Mouse (Mus musculus) cerebellum, adult 8-10 months (tissue): ENCODE results near the gene Gtf2a1.
"Not testable (repeated sequence)": the region's sequence is repeated elsewhere in the genome, so short reads cannot be mapped to it uniquely, and the experiment has no call there.

ENCODE experiments used
- DNase-seq: peaks from one replicate; pipeline ENCODE4 v3.0.0; 2022

Gtf2a1 gene

DNA sequence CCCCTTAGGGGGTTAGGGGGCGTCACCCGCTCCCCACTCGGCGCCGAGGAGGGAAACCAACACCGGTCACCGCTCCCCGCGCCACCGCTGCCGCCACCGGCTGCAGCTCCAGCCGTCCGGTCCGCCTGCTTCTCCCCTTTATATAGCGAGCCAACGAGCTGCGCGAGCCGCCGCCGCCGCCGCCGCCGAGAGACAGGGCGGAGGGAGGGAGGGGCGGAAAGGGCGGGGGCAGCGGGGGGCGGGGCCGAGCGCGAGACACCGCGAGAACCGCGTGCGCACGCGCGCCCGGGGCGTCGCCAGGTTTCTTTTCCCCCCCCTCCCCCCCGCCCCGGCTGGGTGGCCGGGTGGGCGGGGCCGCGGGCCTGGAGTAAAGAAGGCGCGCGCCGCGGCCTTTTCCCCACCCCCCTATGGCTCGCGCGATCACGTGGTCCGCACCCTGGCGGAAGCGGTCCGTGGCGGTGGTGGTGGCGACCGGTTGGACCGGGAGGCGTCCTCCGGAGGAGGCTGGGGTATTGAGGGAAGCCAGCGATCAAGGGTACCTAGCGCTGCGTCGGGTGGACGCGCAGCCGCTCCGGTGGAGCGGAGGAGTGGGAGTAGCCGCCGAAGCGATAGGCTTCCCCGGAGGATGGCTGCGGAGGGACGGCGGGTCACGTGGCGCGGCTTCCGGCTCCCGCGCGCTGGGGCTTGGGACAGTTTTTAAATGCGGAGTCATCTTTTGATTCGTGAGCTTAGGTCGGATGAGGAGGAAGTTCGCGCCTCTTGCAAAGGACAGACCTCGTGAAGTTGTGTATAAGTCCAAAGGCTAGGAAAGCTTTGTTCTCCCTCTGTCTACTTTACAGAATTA is at the start of gene Gtf2a1:
Gene Gtf2a1, minus strand, starts transcription at position 641 of the 844 bp plus-strand sequence.
- DNase-seq, result peak; percentile 96

DNA sequence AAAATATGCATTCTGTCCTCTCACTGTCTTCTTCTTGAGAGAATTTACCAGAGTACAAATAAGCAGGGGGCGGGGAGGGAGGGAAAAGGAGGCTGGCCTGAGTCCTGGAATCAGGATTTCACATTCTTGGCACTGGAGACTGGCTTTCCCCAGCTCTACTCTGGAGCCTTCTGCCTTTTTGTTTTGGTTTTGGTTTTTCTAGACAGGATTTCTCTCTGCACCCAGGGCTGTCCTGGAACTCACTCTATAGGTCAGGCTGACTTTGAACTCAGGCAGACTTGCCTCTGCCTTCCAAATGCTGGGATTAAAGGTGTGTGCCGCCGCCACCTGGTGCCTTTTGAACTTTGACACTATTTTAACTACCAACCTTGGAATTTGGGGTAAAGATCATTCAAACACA is 48.1 kb upstream of the Gtf2a1 start:
- DNase-seq, result no peak

DNA sequence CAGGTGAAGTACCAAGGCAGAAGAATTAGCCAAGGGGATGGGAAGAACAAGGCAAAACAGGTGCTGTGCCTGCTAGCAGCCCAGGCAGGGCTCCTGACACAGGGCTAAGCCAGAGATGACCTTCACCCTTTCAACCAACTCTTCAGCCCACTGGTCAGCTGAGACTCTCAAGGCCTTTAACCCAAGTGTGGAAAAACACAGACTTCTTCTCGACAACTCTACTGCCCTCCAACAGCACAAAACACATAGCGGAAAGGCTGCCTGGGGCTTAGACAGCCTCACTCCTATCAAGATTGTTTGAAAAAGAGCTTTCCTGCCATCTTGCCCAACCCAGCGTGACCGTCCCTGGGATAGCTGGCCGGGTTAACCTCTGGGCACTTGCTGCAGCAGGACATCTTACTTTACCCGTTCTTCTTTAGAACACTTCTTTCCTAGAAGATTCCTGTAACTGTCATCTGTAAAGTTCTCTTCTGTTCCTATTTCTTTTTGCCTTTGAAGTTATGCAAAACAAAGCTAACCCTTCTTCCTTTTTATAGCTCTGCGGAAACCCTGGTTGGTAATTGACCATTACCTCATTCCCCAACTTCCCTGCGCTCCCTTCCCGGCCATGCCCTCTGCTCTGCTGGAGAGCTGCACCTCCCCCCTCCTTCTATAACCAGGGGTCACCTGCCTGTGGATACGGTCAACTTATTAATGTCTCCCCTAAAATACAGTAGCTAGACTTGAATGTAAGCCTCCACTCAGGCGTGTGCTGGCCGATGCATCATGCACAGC is 47.0 kb upstream of the Gtf2a1 start:
- no peak for DNase-seq

DNA sequence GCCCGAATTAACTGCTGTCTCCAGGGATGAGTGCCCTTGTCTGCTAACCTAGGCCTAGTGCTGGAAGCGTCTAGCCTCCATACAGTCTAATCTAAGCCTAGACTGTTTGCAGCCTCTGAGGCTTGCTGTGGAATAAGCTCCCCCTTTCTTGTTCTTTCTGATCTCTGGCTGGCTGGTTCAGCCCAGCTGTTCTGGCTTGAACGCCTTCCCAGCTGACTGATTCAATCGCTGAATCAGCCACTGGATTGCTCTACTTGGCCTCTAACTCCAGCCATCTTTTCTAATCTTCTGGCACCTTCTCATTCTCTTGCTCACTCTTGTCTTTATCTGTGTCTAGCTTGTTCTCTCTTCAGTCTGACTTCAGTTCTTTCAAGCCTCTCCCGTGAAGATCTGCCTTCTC is 36.2 kb upstream of the Gtf2a1 start:
- no peak for DNase-seq

DNA sequence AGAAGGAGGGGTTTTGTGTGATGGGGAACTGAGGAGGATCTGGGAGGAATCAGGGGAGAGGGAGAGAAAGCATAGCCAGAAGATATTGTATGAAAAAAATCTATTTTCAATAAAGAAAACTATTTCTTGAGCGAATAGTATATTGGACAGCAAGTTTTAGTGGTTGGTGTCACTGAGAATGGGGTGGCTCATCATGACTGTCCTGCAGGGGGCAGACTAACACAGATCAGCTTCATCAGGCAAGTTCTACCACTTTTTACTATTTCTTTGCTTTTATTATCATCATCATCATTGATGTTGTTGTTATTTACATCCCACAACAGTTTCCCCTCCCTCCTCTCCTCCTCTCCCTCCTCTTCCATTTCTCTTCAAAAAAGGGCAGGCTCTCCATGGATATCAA is 34.7 kb upstream of the Gtf2a1 start:
- no peak for DNase-seq

DNA sequence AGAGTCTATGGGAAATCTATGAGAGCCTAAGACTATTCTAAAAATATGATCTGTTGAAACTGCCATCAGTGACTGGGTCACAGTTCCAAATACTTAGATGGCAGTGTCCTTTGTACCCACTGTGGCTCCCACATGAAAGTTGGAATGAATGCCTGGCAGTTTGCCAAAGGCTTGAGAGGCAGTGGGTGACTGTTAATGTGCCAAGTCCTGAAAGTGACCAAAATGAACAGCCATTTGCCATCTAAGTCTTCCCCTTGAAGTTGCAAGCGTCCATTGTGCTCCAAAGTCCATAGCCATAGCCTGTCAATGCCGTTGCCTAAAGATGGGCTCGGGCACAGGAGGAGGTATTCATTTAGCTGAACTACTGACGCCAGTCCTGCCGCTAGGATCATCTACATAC is 19.1 kb upstream of the Gtf2a1 start:
- no peak for DNase-seq

DNA sequence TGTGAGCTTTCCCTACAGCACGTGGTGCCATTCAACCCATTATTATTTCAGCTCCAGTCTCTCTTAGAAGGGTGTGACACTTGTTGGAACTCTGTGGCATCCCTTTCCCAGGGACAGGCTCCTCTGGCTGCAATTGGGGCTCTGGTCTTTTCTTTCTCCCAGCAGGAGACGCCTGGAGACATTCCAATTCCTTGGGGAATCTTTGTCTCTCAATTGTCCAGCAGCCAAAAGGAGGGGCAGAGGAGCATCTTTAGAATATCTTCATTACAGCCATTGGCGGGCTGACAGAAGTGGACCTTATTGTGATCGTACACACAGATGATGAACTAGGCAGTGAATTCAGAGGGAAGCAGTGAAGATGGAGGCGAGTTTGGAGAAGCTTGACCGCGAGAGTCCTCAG is 17.4 kb upstream of the Gtf2a1 start:
- no peak for DNase-seq

DNA sequence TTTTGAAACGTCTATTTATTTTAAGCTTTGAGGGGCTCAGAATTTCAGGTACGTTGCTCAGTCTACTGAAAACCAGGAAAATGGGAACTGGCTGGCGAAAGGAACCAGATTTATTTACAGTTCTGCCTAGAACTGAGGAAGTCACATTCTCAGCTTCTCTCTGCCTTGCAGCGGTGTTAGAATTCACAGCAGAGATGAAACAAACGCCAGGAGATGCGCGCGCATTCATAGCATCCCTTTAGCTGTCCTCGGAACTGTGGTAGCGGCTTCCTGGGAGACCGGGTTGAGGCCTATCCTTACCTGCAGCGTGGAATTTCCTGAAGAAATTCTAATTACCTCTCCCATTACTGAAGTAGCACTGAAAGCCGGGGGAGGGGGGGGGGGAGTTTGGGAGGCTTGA is 16.4 kb upstream of the Gtf2a1 start:
- no peak for DNase-seq

DNA sequence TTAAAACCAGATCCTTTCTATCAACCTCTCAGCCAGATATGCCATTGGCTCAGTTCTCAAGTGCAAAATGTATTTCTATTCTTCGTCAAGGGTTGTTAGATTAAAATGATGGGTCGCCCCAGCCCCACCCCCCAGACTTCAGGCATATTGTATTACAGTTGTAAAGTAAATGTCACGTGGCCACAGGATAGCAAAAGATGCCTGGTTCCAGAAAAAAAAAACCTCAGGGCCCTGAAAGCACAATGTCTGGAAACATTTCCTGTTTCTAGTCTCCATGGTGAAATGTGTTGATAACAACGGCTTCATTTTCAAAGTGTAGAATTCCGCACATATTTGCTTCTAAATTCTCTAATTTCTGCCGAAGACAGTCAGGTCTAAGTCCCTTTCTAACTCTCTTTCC is 14.3 kb upstream of the Gtf2a1 start:
- DNase-seq, result no peak

DNA sequence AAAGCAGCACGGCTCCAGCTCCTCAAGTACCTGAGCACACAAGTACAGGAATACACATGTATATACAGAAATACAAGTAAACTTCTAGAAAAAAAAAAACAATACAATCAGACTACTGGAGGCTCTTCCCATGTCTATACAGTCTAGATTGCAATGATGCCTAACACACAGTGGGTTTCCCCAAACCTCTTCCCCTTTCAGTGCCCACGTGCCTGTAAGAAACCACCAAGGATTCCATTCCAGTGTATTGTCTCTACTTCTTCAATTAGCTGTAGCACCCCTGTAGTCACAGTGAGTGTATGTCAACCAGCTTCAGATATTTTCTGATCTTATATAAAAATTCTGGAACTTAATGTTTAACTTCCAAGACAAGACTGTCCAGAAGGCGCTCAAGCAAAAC is 1.8 kb upstream of the Gtf2a1 start:
- no peak for DNase-seq

DNA sequence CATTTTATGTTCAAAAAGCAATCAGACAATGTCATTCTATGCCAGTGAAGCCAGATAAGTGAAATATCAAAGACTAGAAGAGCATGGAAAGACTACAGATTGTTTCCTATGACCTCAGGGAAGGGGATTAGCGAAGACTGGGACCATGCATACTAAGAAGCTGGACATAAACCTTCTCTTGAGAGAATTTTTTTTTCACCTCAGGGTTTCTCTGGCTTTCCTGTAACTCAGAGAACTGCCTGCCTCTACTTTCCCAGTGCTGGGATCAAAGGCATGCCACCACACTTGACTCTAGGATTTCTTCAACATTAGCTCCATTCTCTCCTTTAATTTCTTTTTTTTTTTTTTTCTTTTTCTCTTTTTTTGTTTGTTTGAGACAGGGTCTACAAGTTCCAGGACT is 904 bp upstream of the Gtf2a1 start:
- no peak for DNase-seq

DNA sequence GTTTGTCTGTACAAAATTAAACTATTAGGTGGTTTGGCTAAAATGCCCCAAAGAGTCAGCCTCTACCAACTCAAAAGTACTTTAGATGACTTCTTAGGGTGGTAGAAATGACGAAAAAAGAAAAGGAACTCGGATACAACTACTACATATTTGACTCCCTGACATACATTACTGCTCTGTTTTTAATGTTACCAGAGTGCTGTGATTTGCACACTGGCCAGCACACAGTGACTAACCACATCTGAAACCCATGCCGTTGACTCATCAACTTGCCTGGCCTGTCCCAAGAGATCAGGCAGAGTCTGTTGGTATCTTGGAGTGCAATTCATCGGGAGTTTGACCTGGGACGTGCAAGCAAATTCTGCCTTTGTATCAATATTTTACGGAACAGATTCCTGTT is 429 bp upstream of the Gtf2a1 start:
- no peak for DNase-seq

DNA sequence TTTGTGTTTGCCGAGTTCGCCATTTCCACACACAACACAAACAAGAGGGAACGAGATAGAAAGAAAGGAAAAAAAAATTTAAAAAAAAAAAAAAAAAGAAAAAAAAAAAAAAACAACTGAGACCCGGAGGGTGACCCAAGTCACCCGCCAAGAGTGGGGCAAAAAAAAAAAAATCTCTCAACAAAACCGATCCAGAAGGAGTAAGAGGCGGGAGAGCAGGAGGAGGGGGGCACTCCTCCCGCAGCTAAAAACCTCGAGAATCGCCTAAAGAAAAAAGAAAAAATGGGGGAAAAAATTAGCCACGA is 793 bp downstream of the Gtf2a1 start:
- no peak for DNase-seq

DNA sequence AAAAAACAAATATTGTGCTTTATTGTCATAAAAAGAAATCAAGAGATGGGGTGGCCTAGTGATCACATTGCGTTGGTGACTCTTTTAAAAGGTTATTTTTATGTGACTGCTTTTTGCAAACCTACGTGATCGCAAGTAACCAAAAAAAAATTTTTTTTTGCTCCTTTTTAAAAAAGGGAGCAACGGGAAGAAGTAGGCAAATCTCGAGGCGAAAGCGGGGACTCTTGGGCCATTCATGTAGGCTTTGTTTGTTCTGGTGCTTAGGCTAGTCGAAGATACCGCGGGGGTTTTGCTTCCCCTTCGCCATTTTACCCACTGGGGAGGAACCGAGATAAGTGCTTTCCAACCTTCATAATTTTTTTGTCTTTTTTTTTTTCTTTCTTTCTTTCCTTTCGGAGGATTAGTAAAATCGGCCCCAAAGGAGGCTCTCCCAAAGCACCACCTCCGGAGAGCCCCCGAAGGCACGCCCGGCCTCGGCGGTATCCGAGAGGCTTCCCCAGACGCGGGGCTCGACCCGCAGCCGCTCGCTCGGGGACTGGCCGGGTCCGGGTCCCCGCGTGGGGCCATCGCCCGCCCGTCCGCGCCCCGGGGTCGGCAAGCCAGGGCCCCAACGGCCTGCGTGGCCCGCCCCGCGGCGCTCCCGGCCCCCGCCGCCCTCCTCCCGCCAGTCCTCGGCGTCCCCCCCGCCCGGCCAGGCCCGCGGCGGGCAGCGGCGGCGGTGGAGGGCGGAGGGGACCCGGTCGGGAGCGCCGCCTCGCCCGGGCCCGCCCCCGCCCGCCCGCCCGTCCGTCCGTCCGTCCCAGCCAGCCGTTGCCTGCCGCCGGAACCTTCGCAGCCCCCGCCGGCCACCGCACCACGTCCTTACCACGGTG is 1.4 kb downstream of the Gtf2a1 start:
- peak; percentile 71 for DNase-seq

DNA sequence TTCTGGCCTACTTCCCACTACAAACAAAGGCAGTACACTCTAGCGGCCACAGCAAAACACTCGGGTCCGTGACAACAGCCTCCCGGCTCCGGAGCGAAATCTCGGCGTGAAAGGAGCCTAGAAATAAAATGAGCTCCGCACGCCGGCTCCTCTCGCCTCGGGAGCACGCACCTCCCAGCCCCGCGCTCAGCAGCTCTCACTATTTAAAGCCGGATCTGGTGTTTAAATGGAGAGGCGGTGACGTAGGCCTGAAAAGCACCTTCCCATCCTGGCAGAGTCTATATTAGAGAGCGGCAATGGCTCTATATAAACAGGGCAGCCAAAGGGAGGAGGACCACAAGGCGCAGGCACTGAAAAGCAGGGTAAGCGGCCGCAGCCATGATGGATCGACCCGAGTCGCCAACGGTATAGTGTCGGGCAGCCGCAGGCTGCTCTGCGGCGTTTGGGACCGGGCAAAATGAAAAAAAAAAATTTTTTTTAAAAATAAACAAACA is 2.1 kb downstream of the Gtf2a1 start:
- peak; percentile 94 for DNase-seq

DNA sequence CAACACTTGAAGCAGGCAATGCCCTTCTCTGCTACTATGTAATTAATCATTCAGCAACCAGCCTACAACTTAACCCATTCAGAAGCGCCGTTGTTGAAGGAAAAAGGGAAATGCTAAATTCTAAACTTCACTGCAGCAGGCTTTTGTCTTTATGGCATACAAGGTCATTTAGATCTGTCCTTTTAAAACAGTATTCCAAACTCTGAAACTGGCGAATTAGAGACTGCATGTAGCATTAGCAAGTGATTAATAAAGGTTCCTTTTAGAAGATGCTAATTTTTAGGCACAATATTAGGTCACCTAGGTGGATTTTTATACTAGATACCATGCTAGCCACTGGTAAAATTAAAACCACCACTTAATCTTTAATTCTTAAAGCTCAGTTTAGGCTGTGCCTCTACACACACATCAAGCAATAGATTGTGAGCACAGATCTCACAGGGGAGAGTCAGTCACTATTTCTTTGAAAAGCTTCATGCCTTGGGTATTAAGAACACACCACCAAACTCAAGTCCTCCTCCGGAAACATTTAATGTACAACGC is 2.7 kb downstream of the Gtf2a1 start:
- DNase-seq, result peak; percentile 24

DNA sequence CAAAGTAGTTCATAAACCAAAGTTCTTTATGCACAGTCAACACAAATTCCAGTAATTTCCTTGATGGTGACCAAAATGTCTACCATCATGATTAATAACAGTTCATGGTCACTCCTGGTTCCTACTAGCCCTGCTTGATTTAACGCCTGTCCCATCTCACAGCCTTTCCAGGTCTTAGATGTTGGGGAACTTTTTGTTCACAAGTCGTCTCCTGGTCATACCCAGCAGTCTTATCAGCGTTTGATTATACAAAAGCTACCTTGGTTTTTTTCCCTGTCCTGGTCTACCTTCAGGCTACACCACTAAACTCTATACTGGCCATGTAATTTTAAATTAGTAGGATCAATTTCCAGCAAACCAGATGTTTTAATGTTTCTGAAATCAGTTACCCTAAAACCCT is 3.2 kb downstream of the Gtf2a1 start:
- DNase-seq, result peak; percentile 9

DNA sequence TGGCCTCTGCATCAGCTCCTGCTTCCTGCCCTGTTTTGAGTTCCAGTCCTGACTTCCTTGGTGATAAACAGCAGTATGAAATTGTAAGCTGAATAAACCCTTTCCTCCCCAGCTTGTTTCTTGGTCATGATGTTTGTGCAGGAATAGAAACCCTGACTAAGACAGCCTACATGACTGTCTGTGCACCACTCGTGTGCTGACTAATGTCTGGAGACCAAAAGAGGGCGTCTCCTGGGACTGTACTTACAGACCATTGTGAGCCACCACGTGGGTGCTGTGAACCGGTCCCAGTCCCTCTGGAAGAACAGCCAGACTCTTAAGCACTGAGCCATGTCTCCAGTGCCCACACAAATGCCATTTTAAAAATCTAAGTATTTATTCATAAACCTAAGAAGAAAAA is 4.5 kb downstream of the Gtf2a1 start:
- not testable (repeated sequence) for DNase-seq

DNA sequence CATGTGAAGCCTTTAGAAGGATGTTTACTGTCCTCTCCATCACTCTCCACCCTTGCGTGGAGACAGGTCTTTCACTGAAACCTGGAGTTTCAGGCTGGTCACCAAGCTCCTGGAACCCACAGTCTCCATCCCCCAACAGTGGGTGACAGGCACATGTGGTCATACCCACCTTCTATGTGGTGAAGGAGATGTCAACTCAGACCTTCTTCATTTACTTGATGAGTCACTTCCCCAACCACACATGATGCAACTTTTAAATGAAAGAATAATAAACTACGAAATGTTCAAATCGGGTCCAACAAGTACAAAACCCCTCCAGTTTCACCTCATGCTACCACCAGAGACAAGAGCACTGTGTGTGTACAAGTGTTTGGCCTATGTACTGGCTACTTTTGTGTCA is 5.1 kb downstream of the Gtf2a1 start:
- no peak for DNase-seq

DNA sequence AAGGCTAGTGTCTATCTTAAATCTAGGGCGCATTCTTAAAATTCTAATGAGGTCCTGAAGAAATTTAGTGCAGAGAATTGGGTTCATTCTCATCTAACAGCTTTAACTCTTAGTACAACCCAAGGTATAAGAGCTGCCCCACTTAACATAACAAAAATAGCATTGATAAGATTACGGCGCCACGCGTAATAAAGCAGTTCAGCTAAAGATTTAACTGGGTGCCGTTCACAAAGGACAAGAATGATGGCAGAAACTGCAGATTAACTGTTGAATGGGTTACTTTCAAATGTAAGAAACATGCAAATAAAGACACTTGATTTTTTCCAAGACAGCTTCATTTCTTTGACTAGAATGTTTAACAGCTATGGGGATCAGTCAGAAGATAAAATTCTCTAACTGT is 6.9 kb downstream of the Gtf2a1 start:
- no peak for DNase-seq

DNA sequence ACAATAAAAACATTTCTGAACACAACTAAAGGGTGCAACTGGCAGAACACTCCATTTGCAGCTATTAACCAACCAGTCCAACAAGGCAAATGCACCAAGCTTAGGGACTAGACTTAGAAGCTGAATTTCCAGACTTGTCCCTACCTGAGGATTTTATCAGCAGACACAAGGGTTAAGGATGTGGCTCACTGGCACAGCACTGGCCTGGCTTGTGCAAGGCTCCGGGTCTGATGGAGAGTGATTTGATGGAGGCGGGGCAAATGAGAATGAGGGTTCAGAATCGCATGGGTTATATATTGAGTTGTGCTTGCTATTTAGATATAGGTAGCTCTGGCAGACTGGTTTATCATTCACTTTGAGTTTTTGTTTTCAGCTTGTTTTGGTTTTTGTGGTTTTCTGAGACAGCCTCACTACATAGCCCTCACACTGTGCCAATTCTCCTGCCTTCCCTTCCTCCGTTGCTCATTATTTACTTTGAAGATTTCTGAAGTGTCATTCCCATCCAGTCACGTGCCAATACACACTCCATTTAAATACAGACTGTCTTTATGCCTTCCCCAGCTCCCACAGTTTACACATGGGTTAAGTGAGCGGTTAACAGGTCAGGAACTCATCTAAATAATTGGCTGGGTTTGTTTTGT is 7.8 kb downstream of the Gtf2a1 start:
- no peak for DNase-seq

DNA sequence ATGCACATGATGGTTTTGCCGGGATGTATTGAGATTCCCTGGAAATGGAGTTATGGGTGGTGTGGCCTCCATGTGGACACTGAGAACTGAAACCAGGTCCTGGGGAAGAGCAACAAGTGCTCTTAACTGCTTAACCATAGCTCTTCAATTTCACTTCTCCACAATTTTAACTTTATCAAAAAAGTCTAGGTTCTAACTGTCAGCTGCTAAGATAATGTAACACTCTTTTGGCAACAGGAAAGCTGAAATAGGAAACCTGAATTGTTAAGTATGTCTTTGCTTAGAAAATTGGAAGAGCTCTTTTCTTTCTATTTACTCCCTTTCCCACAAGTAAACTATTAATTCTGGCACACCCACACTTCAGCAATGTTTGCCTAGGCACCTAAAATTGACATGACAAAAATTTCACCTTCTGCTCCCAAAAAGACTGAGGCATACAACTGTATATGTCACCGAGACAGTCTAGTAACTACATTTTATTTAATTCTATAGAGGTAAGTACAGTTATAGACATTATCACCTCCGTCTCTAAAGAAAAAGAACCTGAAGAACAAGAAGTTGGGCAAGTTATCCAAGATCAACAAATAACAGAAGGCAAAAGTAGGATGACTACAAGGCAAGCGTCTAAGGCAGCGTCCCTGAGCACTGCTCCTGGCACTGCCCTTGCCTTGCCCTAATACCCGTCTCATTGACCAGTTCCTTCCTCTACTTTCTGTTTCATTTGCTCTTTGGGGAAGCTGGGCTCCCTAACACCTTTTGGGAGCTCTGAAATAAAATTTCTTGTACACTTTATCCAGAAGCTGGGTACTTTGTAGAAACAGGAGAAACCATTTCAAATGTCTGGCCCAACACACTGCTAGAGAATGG is 8.8 kb downstream of the Gtf2a1 start:
- no peak for DNase-seq
